Mouse (Mus musculus) stomach, postnatal 0 days (tissue): ENCODE results near the gene Tmem33. TPM values are rescaled to one million over a fixed set of nuclear protein-coding genes. Genes with fewer than 3 reads are reported as not detected.

ENCODE experiments used
- ATAC-seq: fragments of 200-750 bp; cut with Nextera tagmentation; 2 replicates; pipeline ENCODE4 v1.8.0; 2017; ENCODE audit not compliant: low FRiP score, low TSS enrichment
- DNase-seq: peaks from one replicate; pipeline ENCODE4 v3.0.0-alpha.2; 2016; ENCODE audit warnings: low spot score
- H3K27ac ChIP-seq: fragments of 300-500 bp; sonication (generic); replicated peaks from 2 replicates; pipeline ENCODE4 v1.5.1; 2014; ENCODE audit warnings: mild to moderate bottlenecking, control low read depth
- H3K27me3 ChIP-seq: fragments of 300-500 bp; sonication (generic); 2 replicates; pipeline ENCODE4 v1.6.1; 2014; ENCODE audit warnings: low read length; ENCODE audit not compliant: control insufficient read depth, insufficient read depth
- H3K36me3 ChIP-seq: fragments of 300-500 bp; sonication (generic); 2 replicates; pipeline ENCODE4 v1.6.1; 2014; ENCODE audit warnings: low read length, mixed read lengths; ENCODE audit not compliant: control insufficient read depth, insufficient read depth
- H3K4me1 ChIP-seq: fragments of 300-500 bp; sonication (generic); replicated peaks from 2 replicates; pipeline ENCODE4 v1.6.1; 2014; ENCODE audit warnings: antibody characterized with exemption; ENCODE audit not compliant: control insufficient read depth, insufficient read depth
- H3K4me2 ChIP-seq: fragments of 300-500 bp; sonication (generic); replicated peaks from 2 replicates; pipeline ENCODE4 v1.6.1; 2014; ENCODE audit warnings: low read depth, mild to moderate bottlenecking, control low read depth, moderate library complexity
- H3K4me3 ChIP-seq: fragments of 300-500 bp; sonication (generic); 2 replicates; pipeline ENCODE4 v1.5.1; 2014; ENCODE audit warnings: low read depth, low read length, control low read depth
- H3K9ac ChIP-seq: fragments of 300-500 bp; sonication (generic); 2 replicates; pipeline ENCODE4 v1.6.1; 2014; ENCODE audit warnings: mild to moderate bottlenecking, low read length, control low read depth, mixed read lengths
- H3K9me3 ChIP-seq: fragments of 300-500 bp; sonication (generic); 2 replicates; pipeline ENCODE4 v1.6.1; 2016; ENCODE audit warnings: low read length; ENCODE audit not compliant: control insufficient read depth
- CTCF ChIP-seq: IDR thresholded peaks from 2 replicates; pipeline ENCODE4 v1.5.1; 2016; ENCODE audit warnings: antibody characterized with exemption, low read depth, mild to moderate bottlenecking, moderate library complexity
- EP300 ChIP-seq: optimal IDR thresholded peaks from 2 replicates; pipeline ENCODE3; 2016; ENCODE audit warnings: antibody characterized with exemption
- WGBS: fragments of 180-500 bp; shearing (Covaris S2); extraction: QIAGEN DNeasy Blood & Tissue Kit; methylation state at CpG from one replicate; pipeline ENCODE4 v1.1.7; 2014; 5-methylcytosine and 5-hydroxymethylcytosine counted together
- polyA plus RNA-seq: library from polyadenylated mRNA; unstranded; fragments of >200 nt; fragmentation: Nextera tagmentation; extraction: Ambion mirVana; gene quantifications from 2 replicates; pipeline ENCODE4 v1.2.1, GENCODE M21; 2015

Tmem33 gene
- polyA plus RNA-seq, 1 experiment from 2014 or later: 106 TPM

DNA sequence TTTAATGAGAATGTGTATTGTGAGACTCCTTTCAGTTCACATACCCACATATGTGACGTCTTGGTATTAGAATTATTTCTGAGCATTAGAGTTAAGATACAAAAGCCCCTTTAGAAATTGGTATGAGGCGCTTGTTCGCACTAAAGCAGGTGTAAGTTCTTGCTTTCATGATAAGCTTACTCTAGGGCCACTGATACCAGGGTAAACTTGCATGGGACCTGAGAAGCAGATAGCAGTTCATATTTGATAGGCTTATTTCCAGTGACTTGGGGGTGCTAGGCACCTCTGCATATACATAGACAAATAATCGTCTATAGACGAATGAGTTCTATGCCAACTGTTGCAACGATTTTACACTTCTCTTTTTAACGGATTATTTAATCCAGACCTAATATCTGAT lies 2.6 kb downstream of the Tmem33 start:
- TF ChIP-seq CTCF: no peak
- TF ChIP-seq EP300: no peak
- no peaks in the 10 kb centered on the region for H3K4me1 ChIP-seq
- ATAC-seq: no peak
- no peak overlapping the region for H3K9ac ChIP-seq
- no peak overlapping the region for H3K27ac ChIP-seq
- no peaks in the 10 kb centered on the region for H3K27me3 ChIP-seq
- 82% methylated on average over 7 of the region's 7 CpGs for WGBS
- no peaks in the 10 kb centered on the region for H3K9me3 ChIP-seq
- peaks cover 14% of the 10 kb centered on the region for H3K36me3 ChIP-seq
- no peak for DNase-seq
- H3K4me2 ChIP-seq: no peak overlapping the region
- H3K4me3 ChIP-seq: no peak overlapping the region

DNA sequence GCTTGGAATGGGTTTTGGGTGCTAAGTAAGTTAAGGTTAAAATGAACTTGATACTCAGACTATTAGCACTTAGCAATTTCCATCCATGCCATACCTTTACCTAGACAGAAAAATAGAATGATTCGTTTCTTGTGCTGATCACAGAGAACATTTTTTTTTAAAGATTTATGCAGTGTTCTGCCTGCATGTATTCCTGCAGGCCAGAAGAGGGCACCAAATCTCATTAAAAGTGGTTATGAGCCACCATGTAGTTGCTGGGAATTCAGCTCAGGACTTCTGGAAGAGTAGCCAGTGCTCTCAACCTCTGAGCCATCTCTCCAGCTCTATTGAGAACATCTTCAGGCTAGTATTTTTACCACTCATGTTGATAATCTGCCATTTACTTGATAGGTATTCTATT lies 5.7 kb downstream of the Tmem33 start:
- ATAC-seq (no peak), DNase-seq (no peak)
- Histone ChIP-seq H3K4me1 (no peaks in the 10 kb centered on the region), H3K27me3 (no peaks in the 10 kb centered on the region), H3K27ac (no peak overlapping the region), H3K36me3 (peaks cover 14% of the 10 kb centered on the region), H3K9me3 (no peaks in the 10 kb centered on the region), H3K9ac (no peak overlapping the region), H3K4me2 (no peak overlapping the region), H3K4me3 (no peak overlapping the region)
- TF ChIP-seq EP300 (no peak), CTCF (peak; percentile 55)
- 93% methylated on average over 1 of the region's 1 CpGs for WGBS

DNA sequence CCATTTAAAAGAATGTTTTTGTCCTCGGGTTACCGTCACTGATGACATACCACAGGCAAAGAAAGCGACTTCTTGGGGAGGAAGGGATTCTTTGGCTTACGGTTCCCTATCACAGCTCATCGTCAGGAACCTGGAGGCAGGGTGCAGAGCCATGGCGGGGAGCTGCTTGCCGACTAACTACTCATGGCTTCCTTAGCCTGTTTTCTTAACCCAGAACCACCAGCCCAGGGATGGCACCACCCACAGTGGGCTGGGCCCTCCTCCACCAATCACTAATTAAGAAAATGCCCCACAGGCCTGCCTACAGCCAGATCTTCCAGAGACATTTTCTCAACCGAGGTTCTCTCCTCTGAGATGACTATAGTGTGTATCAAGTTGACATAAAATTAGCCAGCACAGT lies 8.9 kb downstream of the Tmem33 start:
- no peak overlapping the region for H3K4me3 ChIP-seq
- 91% methylated on average over 8 of the region's 8 CpGs for WGBS
- no peak overlapping the region for H3K27ac ChIP-seq
- TF ChIP-seq EP300: no peak
- no peak for TF ChIP-seq CTCF
- ATAC-seq (no peak), DNase-seq (no peak)
- H3K9me3 ChIP-seq: no peaks in the 10 kb centered on the region
- no peak overlapping the region for H3K4me2 ChIP-seq
- peaks cover 11% of the 10 kb centered on the region for H3K36me3 ChIP-seq
- H3K27me3 ChIP-seq: no peaks in the 10 kb centered on the region
- H3K4me1 ChIP-seq: no peaks in the 10 kb centered on the region
- H3K9ac ChIP-seq: no peak overlapping the region

DNA sequence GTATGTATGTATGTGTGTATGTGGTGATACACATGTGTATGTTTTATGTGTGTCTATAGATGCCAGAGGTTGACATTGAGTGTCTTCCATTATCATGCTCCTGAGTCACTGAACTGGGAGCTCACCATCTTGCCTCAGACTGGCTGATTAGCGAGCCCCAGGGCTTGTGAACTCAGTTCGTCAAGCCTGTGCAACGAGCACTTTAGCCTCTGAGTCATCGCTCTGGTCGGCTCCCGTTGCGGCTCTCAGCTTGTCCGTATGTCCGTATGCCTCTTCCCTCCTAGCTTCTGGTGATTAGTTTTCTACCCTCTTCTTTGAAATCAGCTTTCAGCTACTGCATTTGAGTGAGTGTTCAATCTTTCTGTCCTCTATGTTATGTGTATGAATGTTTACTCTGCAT lies 19.0 kb downstream of the Tmem33 start:
- Histone ChIP-seq H3K4me3 (no peak overlapping the region), H3K27me3 (no peaks in the 10 kb centered on the region), H3K27ac (no peak overlapping the region), H3K36me3 (peaks cover 3% of the 10 kb centered on the region; the same call in 1 of the 2 replicates), H3K4me1 (no peaks in the 10 kb centered on the region), H3K9ac (no peak overlapping the region), H3K4me2 (no peak overlapping the region), H3K9me3 (no peaks in the 10 kb centered on the region)
- TF ChIP-seq CTCF (no peak), EP300 (no peak)
- ATAC-seq (no peak), DNase-seq (no peak)
- WGBS: 82% methylated on average over 9 of the region's 9 CpGs

DNA sequence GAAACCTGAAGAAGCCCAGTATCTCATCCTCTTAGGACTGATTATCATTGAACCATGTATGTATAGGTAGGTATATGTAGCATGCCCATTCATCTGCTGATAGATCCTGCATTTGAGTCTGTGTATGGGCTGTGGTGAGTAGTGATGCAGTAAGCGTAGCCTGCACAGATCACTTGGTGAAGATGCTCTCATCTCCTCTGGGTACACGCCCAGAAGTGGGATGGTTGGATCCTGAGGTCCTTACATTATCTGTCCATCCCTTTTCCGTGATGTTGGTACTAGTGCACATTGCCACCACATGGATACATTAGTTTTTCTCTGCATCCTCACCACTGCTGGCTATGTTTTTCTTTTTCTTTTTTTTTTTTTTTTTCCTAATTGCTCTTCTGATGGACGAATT lies 19.5 kb downstream of the Tmem33 start:
- H3K9ac ChIP-seq: no peak overlapping the region
- H3K9me3 ChIP-seq: no peaks in the 10 kb centered on the region
- 93% methylated on average over 4 of the region's 4 CpGs for WGBS
- no peak for DNase-seq
- H3K27me3 ChIP-seq: no peaks in the 10 kb centered on the region
- TF ChIP-seq EP300 (no peak), CTCF (no peak)
- no peak overlapping the region for H3K4me3 ChIP-seq
- no peak overlapping the region for H3K27ac ChIP-seq
- peaks cover 5% of the 10 kb centered on the region; the same call in 1 of the 2 replicates for H3K36me3 ChIP-seq
- H3K4me1 ChIP-seq: no peaks in the 10 kb centered on the region
- no peak overlapping the region for H3K4me2 ChIP-seq
- ATAC-seq: no peak

DNA sequence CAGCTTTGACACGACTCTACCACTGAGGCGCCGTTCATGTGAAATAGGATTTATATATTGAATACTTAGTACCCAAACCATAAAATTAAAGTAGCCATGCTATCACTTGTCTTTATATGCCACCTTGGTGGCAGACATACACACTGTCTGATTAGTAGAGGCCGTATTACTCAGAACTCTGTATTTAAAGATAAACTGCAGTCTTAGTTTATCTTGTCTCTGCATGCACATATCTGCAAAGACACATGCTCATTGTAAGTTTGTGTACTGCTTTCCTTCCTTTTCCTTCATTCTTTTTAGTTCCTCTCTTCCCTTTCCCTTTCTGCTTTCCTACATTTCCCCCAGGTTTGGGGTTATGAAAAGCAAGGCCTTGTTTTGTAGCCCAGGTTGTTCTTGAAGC lies 20.0 kb downstream of the Tmem33 start:
- no peak for DNase-seq
- Histone ChIP-seq H3K4me1 (no peaks in the 10 kb centered on the region), H3K36me3 (peaks cover 5% of the 10 kb centered on the region; the same call in 1 of the 2 replicates), H3K9ac (no peak overlapping the region), H3K9me3 (no peaks in the 10 kb centered on the region), H3K4me2 (no peak overlapping the region), H3K4me3 (no peak overlapping the region), H3K27me3 (no peaks in the 10 kb centered on the region), H3K27ac (no peak overlapping the region)
- 97% methylated on average over 4 of the region's 4 CpGs for WGBS
- TF ChIP-seq CTCF (no peak), EP300 (no peak)
- ATAC-seq: no peak
